Mouse (Mus musculus): ENCODE measurements around the gene Nip7. TPM values are rescaled to one million over a fixed set of nuclear protein-coding genes. Genes with fewer than 3 reads are reported as not detected.

Gene Nip7
- total RNA-seq, 2 experiments from 2014 or later: 40.5 to 45.3 TPM

Small RNAs within 50 kb of the gene (microRNA-seq; reads per million reads assigned to microRNA genes)
- 0 to 2.0 reads per million in 2 experiments for gene Mir7075

Other genes starting within 250 kb of the Nip7 start
- gene Has3, start 186.6 kb upstream of the Nip7 start, total RNA-seq (2021): 1 to 10 TPM; 1.7 TPM
- 10 to 100 TPM; 43.3 to 45.1 TPM for gene Utp4, start 163.2 kb upstream of the Nip7 start, total RNA-seq (2021)
- gene Sntb2, start 121.1 kb upstream of the Nip7 start, total RNA-seq (2021): 10 to 100 TPM; 22.6 to 26.3 TPM
- 100 to 1,000 TPM; 109 to 114 TPM for gene Vps4a, start 25.7 kb upstream of the Nip7 start, total RNA-seq (2021)
- 10 to 100 TPM; 27.1 to 31.7 TPM for gene Pdf, start 8.3 kb upstream of the Nip7 start, total RNA-seq (2021)
- gene Cog8, start 188 bp upstream of the Nip7 start, total RNA-seq (2021): 10 to 100 TPM; 29.2 to 29.4 TPM
- not detected for gene Tmed6, start 8.8 kb downstream of the Nip7 start, total RNA-seq (2021)
- gene Terf2, start 39.7 kb downstream of the Nip7 start, total RNA-seq (2021): 10 to 100 TPM; 36.6 to 36.9 TPM
- 100 to 1,000 TPM; 106 to 113 TPM for gene Cyb5b, start 93.8 kb downstream of the Nip7 start, total RNA-seq (2021)
- 10 to 100 TPM; 48.1 to 57.3 TPM for gene Nfat5, start 236.6 kb downstream of the Nip7 start, total RNA-seq (2021)